Mouse (Mus musculus): ENCODE results near the gene Ypel1. TPM values are rescaled to one million over a fixed set of nuclear protein-coding genes. Genes with fewer than 3 reads are reported as not detected.

The Ypel1 gene
- polyA plus RNA-seq, 1 experiment from 2014 or later, result 26.2 TPM

DNA sequence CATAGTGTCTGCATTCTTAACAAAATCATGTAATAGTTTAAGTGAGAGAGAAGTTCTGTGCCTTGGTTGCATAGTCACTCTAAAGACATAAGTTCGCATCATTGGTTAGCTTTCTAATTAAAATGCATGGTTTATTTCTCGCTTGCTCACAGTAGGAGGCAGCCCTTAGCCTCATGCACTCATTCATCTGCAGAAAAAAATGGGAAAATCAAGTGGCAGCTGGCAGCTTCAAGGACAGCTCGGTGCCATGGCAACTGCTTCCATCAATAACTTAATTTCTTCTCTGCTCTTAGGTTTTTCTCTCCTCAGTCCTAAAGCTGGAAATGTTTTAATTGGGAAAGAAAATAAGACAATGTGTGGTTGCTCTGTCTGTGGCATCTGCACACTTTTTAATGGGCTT lies 13.9 kb upstream of the Ypel1 start:
- no peaks in the 10 kb centered on the region for H3K4me1 ChIP-seq
- WGBS, result 79% methylated on average over 3 of the region's 3 CpGs
- H3K36me3 ChIP-seq, result no peaks in the 10 kb centered on the region; the same call in 1 of the 2 replicates
- H3K4me2 ChIP-seq, result no peak overlapping the region
- ATAC-seq (ENCODE audit: insufficient number of reproducible peaks, low FRiP score, low TSS enrichment, low read depth), result no peak
- H3K4me3 ChIP-seq, result no peak overlapping the region
- no peak overlapping the region for H3K27ac ChIP-seq
- no peaks in the 10 kb centered on the region for H3K9me3 ChIP-seq
- H3K27me3 ChIP-seq, result no peaks in the 10 kb centered on the region
- no peak overlapping the region for H3K9ac ChIP-seq

DNA sequence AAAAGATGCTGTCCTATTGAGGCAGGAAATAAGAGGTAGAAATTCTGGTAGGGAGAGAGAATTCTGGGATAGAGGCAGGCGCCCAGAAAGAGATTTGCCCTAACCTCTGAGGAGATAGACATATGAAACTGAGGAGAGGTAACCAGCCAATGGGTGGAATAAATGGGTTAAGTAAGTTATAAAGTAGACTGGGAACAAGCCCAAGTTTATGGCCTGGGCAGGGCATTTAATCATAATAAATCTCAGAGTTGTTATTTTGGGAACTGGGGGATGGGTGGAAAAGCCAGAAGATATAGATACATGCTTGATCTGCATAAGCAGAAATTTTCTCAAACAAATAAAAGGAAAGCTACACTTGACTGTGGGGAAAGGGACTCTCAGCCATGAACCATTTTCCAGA lies 7.2 kb upstream of the Ypel1 start:
- ATAC-seq (ENCODE audit: insufficient number of reproducible peaks, low FRiP score, low TSS enrichment, low read depth), result no peak

DNA sequence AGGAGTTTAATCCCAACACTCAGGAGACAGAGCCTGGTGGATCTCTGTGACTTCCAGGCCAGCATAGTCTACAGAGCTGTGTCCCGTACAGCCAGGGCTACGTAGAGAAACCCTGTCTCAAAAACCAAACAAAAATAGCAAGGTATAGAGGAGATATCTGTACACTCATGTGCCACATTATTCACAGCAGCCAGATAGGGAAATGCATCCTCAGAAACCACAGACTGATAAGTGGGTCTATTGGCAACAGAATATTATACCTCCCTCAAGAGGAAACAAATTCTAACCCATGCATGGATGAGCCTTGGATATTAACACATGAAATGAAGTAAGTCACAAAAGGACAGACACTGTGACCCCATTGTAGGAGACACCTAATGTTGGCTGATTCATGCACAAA lies 1.9 kb upstream of the Ypel1 start:
- Histone ChIP-seq H3K4me3 (no peak overlapping the region), H3K4me2 (no peak overlapping the region), H3K27ac (no peak overlapping the region), H3K9me3 (no peaks in the 10 kb centered on the region), H3K4me1 (peaks cover 10% of the 10 kb centered on the region), H3K9ac (no peak overlapping the region), H3K36me3 (no peaks in the 10 kb centered on the region), H3K27me3 (no peaks in the 10 kb centered on the region)
- WGBS, result 85% methylated on average over 2 of the region's 2 CpGs
- no peak for ATAC-seq (ENCODE audit: insufficient number of reproducible peaks, low FRiP score, low TSS enrichment, low read depth)

More for the DNA sequence above, 7.2 kb upstream of the Ypel1 start:
- Histone ChIP-seq H3K4me1 (no peaks in the 10 kb centered on the region), H3K36me3 (no peaks in the 10 kb centered on the region), H3K4me3 (no peak overlapping the region), H3K9ac (no peak overlapping the region), H3K27me3 (no peaks in the 10 kb centered on the region), H3K9me3 (no peaks in the 10 kb centered on the region), H3K4me2 (no peak overlapping the region), H3K27ac (no peak overlapping the region)
- 69% methylated on average over 1 of the region's 1 CpGs for WGBS

DNA sequence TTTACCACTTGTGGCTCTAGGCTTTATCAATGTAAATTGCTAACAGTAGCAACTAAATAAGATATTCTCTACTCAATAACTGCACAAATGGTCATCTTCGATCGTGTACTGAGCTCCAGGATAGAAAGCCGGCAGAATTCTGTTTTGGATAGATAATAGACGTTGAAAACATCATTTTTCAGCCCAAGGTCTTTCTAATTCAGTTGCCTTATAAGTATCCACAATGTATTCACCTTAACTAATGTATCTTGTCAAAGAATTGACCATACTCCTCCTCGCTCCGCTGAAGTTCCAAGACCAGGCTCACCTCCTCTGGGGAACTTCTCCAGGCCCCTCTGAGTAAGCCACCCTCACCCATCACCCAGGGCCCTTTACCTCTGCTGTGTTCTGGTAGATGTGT lies 1.2 kb downstream of the Ypel1 start:
- peak overlapping the region; percentile 80 for H3K4me3 ChIP-seq
- ATAC-seq (ENCODE audit: insufficient number of reproducible peaks, low FRiP score, low TSS enrichment, low read depth), result no peak
- H3K27me3 ChIP-seq, result no peaks in the 10 kb centered on the region
- H3K9ac ChIP-seq, result no peak overlapping the region
- 45% methylated on average over 6 of the region's 6 CpGs for WGBS
- peak overlapping the region; percentile 88 for H3K4me2 ChIP-seq
- peaks cover 10% of the 10 kb centered on the region for H3K4me1 ChIP-seq
- 0 out of 2 replicates have a peak, but pooled peaks cover 9% of the 10 kb centered on the region for H3K36me3 ChIP-seq
- no peak overlapping the region for H3K27ac ChIP-seq
- no peaks in the 10 kb centered on the region for H3K9me3 ChIP-seq

DNA sequence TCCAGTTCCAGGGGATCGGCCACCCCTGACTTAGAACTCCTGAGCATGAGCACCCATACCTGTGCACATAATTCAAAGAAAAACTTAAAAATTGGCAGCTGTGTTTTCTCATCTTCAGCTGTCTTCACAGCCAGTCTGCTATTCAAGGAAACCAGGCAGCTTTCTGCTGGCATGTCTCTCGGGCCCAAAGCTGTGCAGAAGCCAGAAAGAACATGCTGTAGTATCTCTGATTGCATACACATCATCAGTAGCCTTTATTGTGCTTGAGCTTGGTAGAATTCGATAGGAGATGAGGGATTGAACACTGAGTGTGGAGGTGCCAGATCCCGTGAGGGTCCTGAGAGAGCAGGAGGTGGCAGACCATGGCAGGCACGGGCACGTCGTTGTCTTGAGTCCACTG lies 3.5 kb downstream of the Ypel1 start:
- no peaks in the 10 kb centered on the region for H3K9me3 ChIP-seq
- H3K27me3 ChIP-seq, result no peaks in the 10 kb centered on the region
- no peak overlapping the region for H3K4me2 ChIP-seq
- H3K4me3 ChIP-seq, result no peak overlapping the region
- WGBS, result 86% methylated on average over 7 of the region's 7 CpGs
- H3K27ac ChIP-seq, result no peak overlapping the region
- H3K4me1 ChIP-seq, result peaks cover 10% of the 10 kb centered on the region
- no peak overlapping the region for H3K9ac ChIP-seq
- ATAC-seq (ENCODE audit: insufficient number of reproducible peaks, low FRiP score, low TSS enrichment, low read depth), result no peak
- H3K36me3 ChIP-seq, result 0 out of 2 replicates have a peak, but pooled peaks cover 12% of the 10 kb centered on the region

DNA sequence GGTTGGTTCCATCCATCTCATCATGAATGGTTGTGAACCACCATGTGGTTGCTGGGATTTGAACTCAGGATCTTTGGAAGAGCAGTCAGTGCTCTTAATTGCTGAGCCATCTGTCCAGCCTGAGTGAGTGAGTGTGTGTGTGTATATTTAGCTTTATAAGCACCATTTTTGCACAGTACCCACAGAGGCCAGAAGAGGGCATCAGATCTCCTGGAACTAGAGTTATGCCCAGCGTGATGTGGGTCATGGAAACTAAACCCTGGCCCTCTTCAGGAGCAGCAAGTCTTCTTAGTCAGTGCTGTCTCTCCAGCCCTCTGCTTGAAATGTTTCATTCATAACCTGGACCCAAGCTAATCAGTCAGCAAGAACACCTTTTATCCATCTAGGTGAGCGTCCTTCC lies 6.8 kb downstream of the Ypel1 start:
- Histone ChIP-seq H3K27ac (no peak overlapping the region), H3K27me3 (no peaks in the 10 kb centered on the region), H3K4me2 (no peak overlapping the region), H3K4me1 (no peaks in the 10 kb centered on the region; the same call in 1 of the 2 replicates), H3K9me3 (no peaks in the 10 kb centered on the region), H3K4me3 (no peak overlapping the region), H3K36me3 (peaks cover 17% of the 10 kb centered on the region; the same call in 1 of the 2 replicates), H3K9ac (no peak overlapping the region)
- 98% methylated on average over 2 of the region's 2 CpGs for WGBS
- no peak for ATAC-seq (ENCODE audit: insufficient number of reproducible peaks, low FRiP score, low TSS enrichment, low read depth)

DNA sequence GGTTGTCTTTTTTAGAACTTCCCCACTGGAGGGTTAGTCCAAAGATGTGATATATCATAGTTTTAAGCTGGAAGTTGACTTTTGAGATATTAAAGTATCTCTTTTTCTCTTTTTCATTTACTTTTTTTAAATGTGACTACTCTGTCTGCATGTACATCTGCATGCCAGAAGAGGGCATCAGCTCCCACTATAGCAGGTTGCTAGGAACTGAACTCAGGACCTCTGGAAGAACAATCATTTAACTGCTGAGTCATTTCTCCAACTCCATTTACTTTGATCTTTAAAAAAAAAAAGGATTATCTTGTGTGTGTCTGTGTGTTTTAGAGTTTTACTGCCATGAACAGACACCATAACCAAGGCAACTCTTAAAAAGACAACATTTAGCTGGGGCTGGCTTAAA lies 7.4 kb downstream of the Ypel1 start:
- Histone ChIP-seq H3K9ac (no peak overlapping the region), H3K4me1 (no peaks in the 10 kb centered on the region), H3K4me2 (no peak overlapping the region), H3K4me3 (no peak overlapping the region), H3K9me3 (no peaks in the 10 kb centered on the region), H3K27ac (no peak overlapping the region), H3K36me3 (peaks cover 17% of the 10 kb centered on the region; the same call in 1 of the 2 replicates), H3K27me3 (no peaks in the 10 kb centered on the region)
- no peak for ATAC-seq (ENCODE audit: insufficient number of reproducible peaks, low FRiP score, low TSS enrichment, low read depth)

DNA sequence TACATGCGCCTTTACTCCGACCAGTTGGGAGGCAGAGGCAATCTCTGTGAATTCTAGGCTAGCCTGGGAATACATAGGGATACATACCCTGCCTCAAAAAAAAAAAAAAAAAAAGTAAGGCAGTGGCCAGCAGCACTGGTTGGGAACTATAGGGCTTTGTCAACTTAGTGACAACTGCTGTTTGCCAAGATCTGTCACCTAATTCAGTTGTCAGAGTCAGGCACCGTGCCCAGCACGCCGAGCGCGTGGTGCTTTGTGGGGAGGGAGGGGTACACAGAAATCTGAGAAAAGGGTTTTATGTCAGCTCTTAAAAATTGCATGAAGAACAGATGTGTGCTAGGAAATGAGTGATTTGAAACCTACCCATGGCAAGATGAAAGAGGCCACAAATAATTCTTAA lies 8.6 kb downstream of the Ypel1 start:
- Histone ChIP-seq H3K36me3 (peaks cover 26% of the 10 kb centered on the region), H3K27ac (no peak overlapping the region; the same call in 1 of the 2 replicates), H3K27me3 (no peaks in the 10 kb centered on the region), H3K4me1 (no peaks in the 10 kb centered on the region), H3K9ac (no peak overlapping the region), H3K4me2 (no peak overlapping the region), H3K4me3 (no peak overlapping the region), H3K9me3 (no peaks in the 10 kb centered on the region)
- 50% methylated on average over 7 of the region's 7 CpGs for WGBS
- ATAC-seq (ENCODE audit: insufficient number of reproducible peaks, low FRiP score, low TSS enrichment, low read depth), result no peak

DNA sequence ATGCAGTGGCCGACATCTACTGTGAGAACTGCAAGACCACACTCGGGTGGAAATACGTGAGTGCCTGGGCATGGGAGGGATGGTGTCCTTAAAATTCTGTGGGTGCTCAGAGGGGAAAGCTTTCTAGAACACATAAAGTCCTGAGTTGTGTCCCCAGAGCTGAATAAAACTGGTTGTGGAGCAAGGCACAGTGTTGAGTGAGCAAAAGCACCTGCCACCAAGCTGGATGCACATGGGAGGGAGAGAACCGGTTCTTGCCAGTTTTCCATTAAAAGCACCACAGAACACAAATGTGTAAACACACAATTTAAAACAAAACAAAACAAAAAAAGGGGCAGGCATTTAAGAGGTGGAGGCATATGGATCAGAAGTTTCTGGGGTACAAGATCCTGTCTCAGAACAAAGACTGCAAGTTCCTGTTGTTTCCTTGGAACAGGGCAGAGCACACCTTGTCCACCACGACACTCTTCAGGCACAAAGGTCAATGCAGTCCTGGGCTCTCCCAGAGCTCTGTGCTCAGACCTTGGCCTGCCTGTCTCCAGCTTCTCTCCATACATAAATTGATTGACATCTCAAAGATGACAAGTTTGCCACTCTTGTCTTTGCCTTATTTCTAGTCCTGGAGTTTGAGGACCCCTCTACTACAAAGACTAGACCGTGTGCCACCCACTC lies 12.8 kb downstream of the Ypel1 start:
- H3K27me3 ChIP-seq, result no peaks in the 10 kb centered on the region
- no peaks in the 10 kb centered on the region for H3K9me3 ChIP-seq
- no peak overlapping the region for H3K4me2 ChIP-seq
- H3K4me1 ChIP-seq, result no peaks in the 10 kb centered on the region
- H3K36me3 ChIP-seq, result peaks cover 55% of the 10 kb centered on the region
- no peak overlapping the region for H3K9ac ChIP-seq
- no peak overlapping the region for H3K4me3 ChIP-seq
- H3K27ac ChIP-seq, result no peak overlapping the region
- ATAC-seq (ENCODE audit: insufficient number of reproducible peaks, low FRiP score, low TSS enrichment, low read depth), result no peak
- 86% methylated on average over 6 of the region's 6 CpGs for WGBS

DNA sequence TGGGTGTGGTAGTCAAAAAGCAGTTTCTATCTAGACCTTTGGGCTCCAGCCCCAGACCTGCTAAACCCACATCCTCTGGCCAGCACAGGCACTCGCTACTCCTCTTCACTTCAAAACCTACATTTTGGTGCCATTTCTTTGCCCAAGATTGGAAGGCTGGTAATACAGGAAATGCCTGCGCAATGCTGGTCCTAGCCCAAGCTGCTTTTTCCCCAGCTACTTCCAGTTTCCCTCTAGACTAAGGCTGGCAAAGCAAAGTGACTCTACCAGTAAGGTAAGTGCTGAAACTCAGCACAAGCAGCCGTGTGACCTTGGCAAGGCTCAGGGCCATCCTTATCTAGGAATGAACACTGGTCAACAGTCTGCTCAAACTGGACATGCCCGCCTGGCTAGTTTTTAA lies 16.1 kb downstream of the Ypel1 start:
- ATAC-seq (ENCODE audit: insufficient number of reproducible peaks, low FRiP score, low TSS enrichment, low read depth), result no peak
- no peaks in the 10 kb centered on the region for H3K27me3 ChIP-seq
- H3K4me3 ChIP-seq, result no peak overlapping the region
- H3K4me2 ChIP-seq, result no peak overlapping the region
- peaks cover 89% of the 10 kb centered on the region for H3K36me3 ChIP-seq
- H3K9me3 ChIP-seq, result no peaks in the 10 kb centered on the region
- H3K9ac ChIP-seq, result no peak overlapping the region
- H3K27ac ChIP-seq, result no peak overlapping the region
- no peaks in the 10 kb centered on the region for H3K4me1 ChIP-seq
- WGBS, result 94% methylated on average over 4 of the region's 4 CpGs

DNA sequence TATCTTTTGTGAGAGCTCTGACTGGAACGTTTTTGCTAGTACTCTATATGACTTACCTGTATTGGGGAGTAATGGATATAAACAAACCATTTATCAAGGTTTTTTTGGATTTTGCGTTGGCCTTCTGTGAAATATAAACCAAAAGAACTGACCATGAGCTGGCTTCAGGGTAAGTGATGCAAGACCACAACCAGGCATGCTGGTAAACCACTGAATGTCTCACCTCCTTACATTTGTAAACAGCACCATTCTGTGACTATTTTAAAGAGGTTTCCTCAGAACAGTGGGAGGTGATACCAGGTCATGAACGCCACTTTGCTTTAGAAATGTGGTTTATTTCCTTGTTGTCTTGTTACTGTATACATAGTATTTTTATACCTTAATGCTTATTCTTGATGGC lies 16.7 kb downstream of the Ypel1 start:
- Histone ChIP-seq H3K4me2 (no peak overlapping the region), H3K27ac (no peak overlapping the region), H3K9me3 (no peaks in the 10 kb centered on the region), H3K36me3 (peaks cover 90% of the 10 kb centered on the region), H3K9ac (no peak overlapping the region), H3K4me3 (no peak overlapping the region), H3K27me3 (no peaks in the 10 kb centered on the region), H3K4me1 (no peaks in the 10 kb centered on the region)
- ATAC-seq (ENCODE audit: insufficient number of reproducible peaks, low FRiP score, low TSS enrichment, low read depth), result no peak
- 76% methylated on average over 3 of the region's 3 CpGs for WGBS

DNA sequence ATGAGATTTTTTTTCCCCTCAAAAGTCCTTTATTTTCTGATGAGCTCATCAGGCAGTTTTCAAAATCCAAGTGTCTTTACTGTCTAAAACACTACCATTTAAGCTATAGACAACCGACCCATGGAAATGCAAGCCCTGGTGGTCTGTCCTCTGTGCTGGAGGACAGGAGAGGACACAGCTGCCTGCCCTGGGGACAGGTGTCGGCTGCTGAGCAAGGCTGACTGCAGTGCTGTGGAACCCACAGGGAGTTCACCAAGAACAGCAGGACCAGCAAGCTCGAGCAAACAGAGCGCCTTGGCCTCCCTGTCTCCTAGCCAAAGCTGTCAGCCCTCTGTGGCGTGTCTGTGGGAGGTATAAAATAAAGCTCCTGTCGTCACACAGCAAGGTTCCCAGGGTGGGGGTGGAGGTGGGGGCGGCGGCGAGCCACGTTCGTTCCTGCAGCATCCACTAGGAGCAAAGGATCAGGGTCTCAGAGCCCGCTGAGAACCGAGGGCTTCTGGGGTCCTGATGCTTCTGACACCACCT lies 17.2 kb downstream of the Ypel1 start:
- no peak overlapping the region for H3K4me3 ChIP-seq
- no peak overlapping the region for H3K27ac ChIP-seq
- no peak overlapping the region for H3K4me2 ChIP-seq
- H3K27me3 ChIP-seq, result no peaks in the 10 kb centered on the region
- no peaks in the 10 kb centered on the region for H3K4me1 ChIP-seq
- peaks cover 94% of the 10 kb centered on the region for H3K36me3 ChIP-seq
- ATAC-seq (ENCODE audit: insufficient number of reproducible peaks, low FRiP score, low TSS enrichment, low read depth), result no peak
- no peak overlapping the region for H3K9ac ChIP-seq
- no peaks in the 10 kb centered on the region for H3K9me3 ChIP-seq
- WGBS, result 79% methylated on average over 13 of the region's 13 CpGs

DNA sequence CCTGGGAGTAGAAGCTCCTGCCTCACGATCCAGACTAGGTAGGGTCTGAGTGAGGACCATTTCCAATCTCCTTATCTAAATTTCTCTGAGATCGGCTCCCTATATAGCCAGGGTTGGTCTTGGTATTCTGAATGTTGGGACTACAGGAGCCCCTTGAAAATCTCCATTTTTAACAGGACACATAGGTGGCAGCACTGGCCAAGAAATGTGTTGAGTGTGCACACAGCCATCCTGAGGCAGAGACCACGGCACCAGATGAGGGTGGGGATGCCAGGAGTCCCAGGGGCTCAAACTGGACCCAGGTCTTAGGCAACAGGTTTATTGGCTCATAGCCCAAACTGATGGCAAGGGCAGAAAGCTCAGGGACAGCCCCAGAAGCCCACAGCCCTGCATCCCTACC lies 18.9 kb downstream of the Ypel1 start:
- Histone ChIP-seq H3K36me3 (peaks cover 99% of the 10 kb centered on the region), H3K4me1 (no peaks in the 10 kb centered on the region), H3K9me3 (no peaks in the 10 kb centered on the region), H3K9ac (no peak overlapping the region), H3K4me3 (no peak overlapping the region), H3K4me2 (no peak overlapping the region), H3K27ac (no peak overlapping the region), H3K27me3 (no peaks in the 10 kb centered on the region)
- ATAC-seq (ENCODE audit: insufficient number of reproducible peaks, low FRiP score, low TSS enrichment, low read depth), result no peak
- WGBS, result 69% methylated on average over 3 of the region's 3 CpGs
